Mouse (Mus musculus): ENCODE results near the gene Stx4a.
"Not testable (repeated sequence)": the region's sequence is repeated elsewhere in the genome, so short reads cannot be mapped to it uniquely, and the experiment has no call there.

Stx4a gene

GRCm38 (mm10) chr7:127869149-127869810 is 45.2 kb downstream of the Stx4a start:
- DNase-seq (ENCODE audit: low read depth): peak; percentile 45

GRCm38 (mm10) chr7:127870136-127870821 is 46.2 kb downstream of the Stx4a start:
- DNase-seq (ENCODE audit: low read depth): peak; percentile 17

- no peak for DNase-seq (ENCODE audit: low read depth)
These were observed 50.9 kb downstream of the Stx4a start for GRCm38 (mm10) chr7:127874812-127875626.

- peak; percentile 92 for DNase-seq (ENCODE audit: low read depth)
These were observed 51.5 kb downstream of the Stx4a start for GRCm38 (mm10) chr7:127875627-127876001.

DNA sequence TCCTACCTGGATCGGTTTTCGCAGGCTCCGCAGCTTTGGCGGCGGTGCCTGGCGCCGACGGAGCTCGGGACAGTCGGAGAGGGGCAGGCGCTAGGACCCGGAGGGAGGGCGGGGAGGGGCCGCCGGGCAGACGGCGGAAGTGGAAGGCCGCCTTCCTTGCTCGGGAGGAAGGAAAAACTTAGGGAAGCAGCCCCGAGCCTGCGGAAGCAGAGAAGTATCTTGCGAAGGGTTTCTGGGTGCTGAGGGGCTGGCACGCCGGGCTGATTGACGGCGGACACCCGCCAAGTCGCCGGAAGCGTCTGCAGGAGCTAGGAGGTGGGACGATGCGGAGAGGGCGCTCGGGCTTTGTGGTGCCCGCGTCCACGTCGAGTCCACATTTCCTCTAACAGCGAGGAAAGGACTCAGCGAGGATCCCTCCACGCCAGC is 52.0 kb downstream of the Stx4a start, which contains the start of gene Zfp646:
Gene Zfp646 (plus strand): TSS at position 181 of the 426 bp plus-strand sequence.
- DNase-seq (ENCODE audit: low read depth): peak; percentile 83

- peak; percentile 92 for DNase-seq (ENCODE audit: low read depth)
These were observed 52.6 kb downstream of the Stx4a start, which contains the start of gene Zfp668 for GRCm38 (mm10) chr7:127876467-127877348. Zfp668 (minus strand) TSS chr7:127876828.

GRCm38 (mm10) chr7:127879301-127879700 is 55.2 kb downstream of the Stx4a start:
- no peak for DNase-seq (ENCODE audit: low read depth)

- DNase-seq (ENCODE audit: low read depth): no peak
These were observed 56.3 kb downstream of the Stx4a start for GRCm38 (mm10) chr7:127880431-127880830.

GRCm38 (mm10) chr7:127885951-127886350 is 61.9 kb downstream of the Stx4a start:
- peak; percentile 62 for DNase-seq (ENCODE audit: low read depth)

DNA sequence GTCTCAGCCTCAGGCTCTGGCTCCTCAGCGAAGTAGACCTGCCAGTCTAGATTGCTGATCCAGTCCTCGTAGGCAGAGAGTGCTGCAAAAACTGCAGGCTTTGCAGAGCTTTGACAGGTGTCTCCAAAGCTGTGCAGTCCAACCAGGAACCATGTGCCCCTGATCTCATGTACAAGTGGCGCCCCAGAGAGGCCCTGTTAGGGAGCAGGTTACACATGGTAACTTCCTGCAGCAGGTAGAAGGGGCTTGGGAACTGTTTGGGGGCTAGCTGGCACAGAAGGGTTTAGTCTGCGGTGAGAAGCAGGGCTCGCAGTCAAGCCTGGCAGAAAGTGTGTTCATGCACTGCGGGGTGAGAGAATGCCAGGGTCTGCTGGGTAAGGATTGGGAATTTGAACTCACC is 62.5 kb downstream of the Stx4a start:
- DNase-seq (ENCODE audit: low read depth): no peak

DNA sequence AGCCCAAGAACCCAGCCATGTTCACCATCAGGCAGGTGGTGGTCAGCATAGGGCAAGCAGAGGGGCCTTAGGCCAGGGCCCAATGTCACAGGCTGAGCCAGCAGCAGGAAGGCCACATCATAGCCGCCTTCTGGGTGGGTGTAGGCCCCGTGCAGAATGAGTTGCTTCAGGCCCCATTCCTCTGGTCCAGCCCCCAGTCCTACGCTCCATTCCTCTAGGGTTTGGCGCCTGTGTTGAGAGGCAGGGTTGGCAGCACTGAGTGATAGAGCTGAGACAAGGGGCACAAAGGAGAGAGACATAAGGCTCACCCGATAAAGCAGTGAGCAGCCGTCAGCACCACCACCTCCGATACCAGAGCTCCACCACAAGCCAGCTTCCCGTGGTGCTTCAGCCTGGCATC is 63.1 kb downstream of the Stx4a start:
- DNase-seq (ENCODE audit: low read depth): no peak

- no peak for DNase-seq (ENCODE audit: low read depth)
These were observed 63.7 kb downstream of the Stx4a start for GRCm38 (mm10) chr7:127887781-127888180.

GRCm38 (mm10) chr7:127888821-127889220 is 64.7 kb downstream of the Stx4a start:
- DNase-seq (ENCODE audit: low read depth): no peak

- DNase-seq (ENCODE audit: low read depth): no peak
These were observed 66.7 kb downstream of the Stx4a start, which contains the start of gene Prss53 for GRCm38 (mm10) chr7:127890798-127891197. Prss53 (minus strand) TSS chr7:127890970.

DNA sequence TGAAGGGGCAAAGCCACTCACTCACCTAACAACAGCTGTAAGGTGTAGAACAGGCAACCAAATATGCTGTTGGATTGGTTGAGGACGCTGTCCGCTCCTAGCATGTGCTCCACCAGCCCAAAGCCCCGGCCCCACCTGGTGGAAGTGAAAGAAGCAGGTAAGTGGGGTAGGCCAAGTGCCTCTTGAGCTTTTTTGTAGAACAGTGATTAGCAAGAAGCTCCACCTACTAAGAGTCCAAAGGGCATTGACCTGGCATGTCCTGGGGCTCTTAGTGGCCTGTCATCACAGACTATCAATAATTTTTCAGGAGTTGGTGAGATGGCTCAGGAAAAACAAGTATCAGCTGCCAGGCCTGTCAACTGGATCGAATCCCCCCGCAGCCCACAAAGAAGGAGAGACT is 70.4 kb downstream of the Stx4a start:
- DNase-seq (ENCODE audit: low read depth): no peak

GRCm38 (mm10) chr7:127895442-127895841 is 71.3 kb downstream of the Stx4a start, which contains the start of the genes Gm21974 and Vkorc1:
Gm21974 (minus strand) TSS chr7:127895454.
Vkorc1 (minus strand) TSS chr7:127895617.
- DNase-seq (ENCODE audit: low read depth): peak; percentile 97

GRCm38 (mm10) chr7:127895891-127896290 is 71.8 kb downstream of the Stx4a start:
- not testable (repeated sequence) for DNase-seq (ENCODE audit: low read depth)

- peak; percentile 70 for DNase-seq (ENCODE audit: low read depth)
These were observed 72.3 kb downstream of the Stx4a start for GRCm38 (mm10) chr7:127896384-127896783.

GRCm38 (mm10) chr7:127897542-127897941 is 73.4 kb downstream of the Stx4a start:
- no peak for DNase-seq (ENCODE audit: low read depth)

GRCm38 (mm10) chr7:127898179-127898956 is 74.3 kb downstream of the Stx4a start:
- no peak for DNase-seq (ENCODE audit: low read depth)
